Mouse (Mus musculus): ENCODE results near the gene Tekt2. TPM values are rescaled to one million over a fixed set of nuclear protein-coding genes. Genes with fewer than 3 reads are reported as not detected.

Tekt2 gene
- 5.5 and 6.7 TPM in 2 replicates for polyA plus RNA-seq (2012; rRNA removed)

DNA sequence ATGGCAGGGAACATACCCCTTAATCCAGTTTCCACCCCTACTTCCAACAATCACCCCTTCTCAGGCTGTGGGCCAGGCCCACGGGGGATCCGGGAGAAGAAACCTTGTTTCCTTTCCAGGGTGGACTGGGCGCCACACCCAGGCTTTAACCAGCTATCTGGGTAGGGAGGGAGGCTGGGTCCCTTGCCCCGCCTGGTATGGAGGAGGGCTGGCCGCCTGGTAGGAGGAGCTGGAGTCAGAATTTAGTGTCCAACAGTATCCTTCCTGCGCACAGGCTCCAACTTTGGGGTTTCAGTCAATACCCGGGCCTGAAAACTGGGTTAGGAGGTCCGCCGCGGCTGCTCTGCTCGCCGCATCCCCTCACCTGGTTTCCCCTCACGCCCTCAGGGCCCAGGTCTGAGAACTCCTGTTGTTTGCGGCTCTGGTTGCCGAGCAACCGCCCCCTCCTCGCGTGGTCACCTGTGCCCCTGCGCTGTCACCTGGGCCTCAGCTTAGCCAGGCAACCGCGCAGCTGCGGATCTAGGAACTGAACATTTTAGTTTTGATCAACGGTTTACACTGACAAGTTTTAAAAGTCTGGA lies at the start of gene Tekt2:
Tekt2 (minus strand) TSS at position 408 of the 581 bp plus-strand sequence.
- DNase-seq (ENCODE audit: extremely low spot score in 1 of 2, low spot score in 1 of 2), result no peak

- peak in 1 of 2 experiments; percentile 12 for DNase-seq (ENCODE audit: extremely low spot score in 1 of 2, low spot score in 1 of 2)
Observed at GRCm38 (mm10) chr4:126371497-126371896, 46.0 kb upstream of the Tekt2 start.

GRCm38 (mm10) chr4:126360069-126360468 lies 34.6 kb upstream of the Tekt2 start:
- DNase-seq (ENCODE audit: extremely low spot score in 1 of 2, low spot score in 1 of 2), result no peak

- DNase-seq (ENCODE audit: extremely low spot score in 1 of 2, low spot score in 1 of 2), result no peak
Observed at GRCm38 (mm10) chr4:126343451-126343850, 18.0 kb upstream of the Tekt2 start.

GRCm38 (mm10) chr4:126339461-126339860 lies 14.0 kb upstream of the Tekt2 start:
- no peak for DNase-seq (ENCODE audit: extremely low spot score in 1 of 2, low spot score in 1 of 2)

DNA sequence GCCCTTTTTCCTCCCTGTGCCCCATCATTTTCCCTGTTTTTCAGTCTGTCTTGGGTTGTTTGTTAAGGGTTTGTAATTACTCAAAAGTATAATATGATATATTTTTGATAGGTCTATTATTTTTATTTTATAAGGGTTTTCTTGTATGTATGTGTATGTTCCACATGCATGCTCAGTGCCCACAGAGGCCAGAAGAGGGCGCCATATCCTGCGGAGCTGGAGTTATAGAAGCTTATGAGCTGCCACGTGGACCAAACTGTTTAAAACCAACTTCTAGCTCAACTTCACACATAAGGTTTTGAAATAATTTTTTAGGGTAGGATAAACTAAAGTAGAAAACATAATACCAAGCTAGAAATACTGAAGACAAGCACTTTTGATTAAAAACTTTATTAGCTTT lies 6.9 kb upstream of the Tekt2 start:
- no peak for DNase-seq (ENCODE audit: extremely low spot score in 1 of 2, low spot score in 1 of 2)

DNA sequence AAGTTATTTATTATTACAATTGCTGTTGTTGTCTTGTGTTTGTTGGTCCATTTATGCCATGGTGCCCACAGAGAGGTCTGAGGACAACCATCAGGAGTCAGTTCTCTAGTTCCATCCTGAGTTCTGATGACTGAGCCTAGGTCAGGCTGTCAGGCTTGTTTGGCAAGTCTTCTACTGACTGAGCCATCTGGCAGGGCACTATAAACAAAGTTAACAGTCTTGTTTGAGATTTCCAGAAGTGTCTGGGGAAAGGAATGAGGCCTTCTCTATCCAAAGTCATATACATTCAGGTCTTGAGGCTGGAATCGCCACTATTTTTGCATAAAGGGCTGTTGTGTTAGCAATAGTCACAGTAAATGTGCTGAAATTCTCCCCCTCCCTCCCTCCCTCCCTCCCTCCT lies 6.3 kb upstream of the Tekt2 start:
- DNase-seq (ENCODE audit: extremely low spot score in 1 of 2, low spot score in 1 of 2), result no peak

GRCm38 (mm10) chr4:126330295-126330694 lies 4.8 kb upstream of the Tekt2 start:
- DNase-seq (ENCODE audit: extremely low spot score in 1 of 2, low spot score in 1 of 2), result no peak

GRCm38 (mm10) chr4:126326036-126326435 lies 548 bp upstream of the Tekt2 start:
- DNase-seq (ENCODE audit: extremely low spot score in 1 of 2, low spot score in 1 of 2), result no peak

GRCm38 (mm10) chr4:126324861-126325260 lies 627 bp downstream of the Tekt2 start:
- no peak for DNase-seq (ENCODE audit: extremely low spot score in 1 of 2, low spot score in 1 of 2)

DNA sequence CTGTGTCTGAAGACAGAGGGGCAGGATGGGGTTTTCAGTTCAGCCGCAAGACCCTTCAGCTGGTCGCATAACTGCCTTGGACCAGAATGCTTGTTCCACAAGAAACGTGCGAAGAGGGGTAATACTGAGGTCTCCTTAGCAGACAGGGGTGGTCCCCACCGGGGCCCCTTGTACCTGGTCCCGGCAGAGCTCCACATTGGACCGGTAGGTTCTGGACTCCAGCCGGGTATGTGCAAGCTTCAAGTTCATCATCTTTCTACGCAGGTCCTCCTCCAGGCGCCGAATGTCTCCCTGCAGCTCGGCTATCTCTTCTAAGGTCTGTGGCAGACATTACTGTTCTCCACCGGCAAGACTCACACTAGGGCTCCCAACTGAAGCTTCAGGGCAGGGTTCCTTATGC lies 2.8 kb downstream of the Tekt2 start:
- DNase-seq (ENCODE audit: extremely low spot score in 1 of 2, low spot score in 1 of 2), result no peak

GRCm38 (mm10) chr4:126321854-126322511 lies 3.5 kb downstream of the Tekt2 start:
- DNase-seq (ENCODE audit: extremely low spot score in 1 of 2, low spot score in 1 of 2), result no peak

DNA sequence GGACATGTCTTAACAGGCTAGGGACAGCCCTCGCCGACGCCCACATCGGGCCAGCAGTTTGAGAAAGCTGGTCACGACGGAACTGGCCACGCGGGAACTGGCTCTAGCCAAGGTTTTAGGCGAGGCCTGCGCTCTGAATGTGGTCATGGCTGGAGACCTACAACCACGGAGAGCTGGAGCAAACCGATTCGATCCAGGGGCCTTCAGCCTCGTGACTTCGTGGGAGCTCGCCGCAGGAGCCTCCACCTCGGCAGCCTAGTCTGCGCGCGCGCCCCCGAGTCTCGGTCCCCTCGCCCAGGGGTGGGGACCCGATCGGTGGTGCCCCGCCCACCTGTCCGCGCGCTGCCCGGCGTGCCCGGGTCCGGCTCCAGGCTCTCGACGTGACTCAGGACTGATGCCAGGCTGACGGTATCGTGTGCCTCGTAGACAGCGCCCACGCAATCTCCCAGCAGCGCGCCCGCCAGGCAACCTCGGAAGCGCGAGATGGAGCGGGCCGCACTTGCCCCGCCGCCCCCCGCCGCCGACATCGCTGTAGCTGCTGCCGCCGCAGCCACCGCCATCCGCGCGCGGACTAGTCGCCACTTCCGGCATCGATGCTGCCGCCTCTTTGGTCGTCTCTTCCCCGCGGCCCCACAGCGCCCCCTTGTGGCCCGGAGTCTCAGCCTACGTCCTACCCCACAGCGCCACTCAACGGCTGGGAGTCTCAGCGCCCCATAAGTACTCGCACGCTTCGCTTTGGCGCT lies 4.2 kb downstream of the Tekt2 start, which contains the start of gene Adprhl2:
Adprhl2 (minus strand) TSS at position 593 of the 743 bp plus-strand sequence.
- DNase-seq (ENCODE audit: extremely low spot score in 1 of 2, low spot score in 1 of 2), result peak; percentile 92 to 100

GRCm38 (mm10) chr4:126319806-126320205 lies 5.7 kb downstream of the Tekt2 start:
- DNase-seq (ENCODE audit: extremely low spot score in 1 of 2, low spot score in 1 of 2), result no peak

DNA sequence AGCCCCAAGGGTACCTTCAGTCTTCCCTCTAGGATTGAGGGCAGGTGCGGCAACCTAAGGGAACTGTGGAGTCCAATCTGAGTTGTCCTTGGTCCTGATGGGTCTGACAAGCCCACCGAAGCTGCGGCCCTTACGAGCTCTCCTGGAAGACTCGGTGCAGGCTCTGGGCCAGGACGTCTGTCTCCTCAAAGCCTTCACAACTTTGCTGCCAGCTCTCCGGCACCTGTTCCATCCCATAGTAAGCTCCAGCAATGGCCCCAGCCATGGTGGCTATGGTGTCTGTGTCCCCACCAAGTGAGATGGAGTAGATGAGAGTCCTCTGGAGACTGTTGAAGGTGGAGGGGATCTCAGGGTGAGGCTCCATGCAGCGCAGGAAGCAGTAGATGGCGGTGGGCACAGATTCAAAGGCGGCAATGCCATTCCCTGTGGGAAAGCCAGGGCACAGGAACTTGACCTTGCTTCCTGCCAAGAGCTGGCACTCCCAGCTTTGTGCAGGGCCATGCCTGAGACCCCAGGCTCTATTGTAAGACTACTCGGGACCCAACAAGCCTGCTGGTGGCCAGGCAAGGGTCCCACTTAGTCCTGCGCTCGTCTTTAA lies 8.9 kb downstream of the Tekt2 start:
- DNase-seq (ENCODE audit: extremely low spot score in 1 of 2, low spot score in 1 of 2), result no peak

DNA sequence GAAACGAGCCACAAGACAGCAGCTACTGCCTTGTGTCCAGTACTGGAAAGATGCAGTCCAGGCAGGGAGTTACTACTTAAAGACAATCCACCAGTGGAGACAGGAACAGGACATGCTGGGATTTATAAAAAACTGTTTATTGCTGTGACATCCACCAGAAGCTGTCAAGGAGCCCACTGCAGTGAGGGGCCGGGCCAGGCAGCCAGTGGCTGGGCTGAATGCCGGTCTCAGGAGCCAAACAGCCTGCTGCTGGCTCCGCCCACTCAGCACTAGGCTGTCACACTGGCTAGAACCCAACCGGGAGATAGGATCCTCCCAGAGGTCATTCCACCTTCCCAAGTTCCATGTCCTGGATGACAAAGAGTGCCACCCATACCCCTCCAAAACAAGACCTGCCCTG lies 9.6 kb downstream of the Tekt2 start:
- peak in 1 of 2 experiments; percentile 30 for DNase-seq (ENCODE audit: extremely low spot score in 1 of 2, low spot score in 1 of 2)

DNA sequence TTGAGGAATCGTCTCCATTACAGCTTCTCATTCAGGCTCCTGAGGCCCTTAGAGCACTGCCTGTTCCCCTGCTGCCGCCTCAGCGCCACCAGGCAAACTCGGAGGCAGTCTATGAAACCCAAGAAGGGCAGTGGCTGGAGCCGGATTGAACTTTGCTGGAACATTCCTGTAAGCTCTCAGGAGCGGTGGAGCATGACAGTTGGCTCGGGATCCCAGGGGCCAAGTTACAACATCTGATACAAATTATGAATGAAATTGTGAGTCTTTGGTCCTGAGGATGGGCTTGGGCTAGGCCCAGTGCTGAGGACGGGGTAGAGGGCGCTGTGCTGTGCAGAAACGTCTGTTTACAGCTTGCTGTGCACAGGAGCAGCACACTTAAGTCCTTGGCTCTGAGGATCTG lies 11.1 kb downstream of the Tekt2 start:
- no peak for DNase-seq (ENCODE audit: extremely low spot score in 1 of 2, low spot score in 1 of 2)

- DNase-seq (ENCODE audit: extremely low spot score in 1 of 2, low spot score in 1 of 2), result no peak
Observed at GRCm38 (mm10) chr4:126313202-126313601, 12.3 kb downstream of the Tekt2 start.

DNA sequence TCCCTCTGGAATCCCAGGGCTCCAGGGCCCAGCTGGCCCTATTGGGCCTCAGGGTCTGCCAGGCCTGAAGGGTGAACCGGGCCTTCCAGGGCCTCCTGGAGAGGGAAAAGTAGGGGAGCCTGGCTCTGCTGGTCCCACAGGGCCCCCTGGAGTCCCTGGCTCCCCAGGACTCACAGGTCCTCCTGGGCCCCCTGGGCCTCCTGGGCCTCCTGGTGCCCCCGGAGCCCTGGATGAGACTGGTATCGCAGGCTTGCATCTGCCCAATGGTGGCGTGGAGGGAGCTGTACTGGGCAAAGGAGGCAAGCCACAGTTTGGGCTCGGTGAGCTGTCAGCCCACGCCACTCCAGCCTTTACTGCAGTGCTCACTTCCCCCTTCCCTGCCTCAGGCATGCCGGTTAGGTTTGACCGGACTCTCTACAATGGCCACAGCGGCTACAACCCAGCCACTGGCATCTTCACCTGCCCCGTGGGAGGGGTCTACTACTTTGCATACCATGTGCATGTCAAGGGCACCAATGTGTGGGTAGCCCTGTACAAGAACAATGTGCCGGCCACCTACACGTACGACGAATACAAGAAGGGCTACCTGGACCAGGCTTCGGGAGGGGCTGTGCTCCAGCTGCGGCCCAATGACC lies 13.8 kb downstream of the Tekt2 start:
- no peak for DNase-seq (ENCODE audit: extremely low spot score in 1 of 2, low spot score in 1 of 2)

DNA sequence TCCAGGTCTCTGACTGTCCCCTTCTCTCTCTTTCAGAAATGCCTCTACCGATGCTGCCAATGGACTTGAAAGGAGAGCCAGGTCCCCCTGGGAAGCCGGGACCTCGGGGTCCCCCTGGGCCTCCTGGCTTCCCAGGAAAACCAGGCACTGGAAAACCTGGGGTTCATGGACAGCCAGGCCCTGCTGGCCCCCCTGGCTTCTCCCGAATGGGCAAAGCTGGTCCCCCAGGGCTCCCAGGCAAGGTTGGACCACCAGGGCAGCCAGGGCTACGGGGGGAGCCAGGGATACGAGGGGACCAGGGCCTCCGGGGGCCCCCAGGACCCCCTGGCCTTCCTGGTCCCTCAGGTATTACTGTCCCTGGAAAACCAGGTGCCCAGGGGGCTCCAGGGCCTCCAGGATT lies 15.1 kb downstream of the Tekt2 start:
- DNase-seq (ENCODE audit: extremely low spot score in 1 of 2, low spot score in 1 of 2), result no peak

GRCm38 (mm10) chr4:126309922-126310309 lies 15.6 kb downstream of the Tekt2 start:
- peak; percentile 59 to 93 for DNase-seq (ENCODE audit: extremely low spot score in 1 of 2, low spot score in 1 of 2)
